Mouse (Mus musculus) lung, embryonic 15.5 days (tissue): Measurements from ENCODE around the gene Sh3bp5. TPM values are rescaled to one million over a fixed set of nuclear protein-coding genes. Genes with fewer than 3 reads are reported as not detected.
A peak's percentile ranks its signal among the peaks of the same experiment; 100 is the strongest.

Experiments used
- ATAC-seq: fragments of 200-750 bp; cut with Nextera tagmentation; 2 replicates; pipeline ENCODE4 v1.8.0; 2017; ENCODE audit warnings: moderate number of reproducible peaks, borderline replicate concordance; ENCODE audit not compliant: low FRiP score, low TSS enrichment; ENCODE audit errors: extremely low read depth
- H3K27ac ChIP-seq: fragments of 300-500 bp; sonication (generic); 2 replicates; pipeline ENCODE4 v1.5.1; 2015; ENCODE audit warnings: moderate library complexity, mild to moderate bottlenecking, inconsistent platforms
- H3K27me3 ChIP-seq: fragments of 300-500 bp; sonication (generic); 2 replicates; pipeline ENCODE4 v1.6.1; 2015; ENCODE audit warnings: inconsistent platforms
- H3K36me3 ChIP-seq: fragments of 300-500 bp; sonication (generic); 2 replicates; pipeline ENCODE4 v1.6.1; 2015; ENCODE audit warnings: inconsistent platforms
- H3K4me1 ChIP-seq: fragments of 300-500 bp; sonication (generic); 2 replicates; pipeline ENCODE4 v1.6.1; 2015; ENCODE audit warnings: inconsistent platforms
- H3K4me2 ChIP-seq: fragments of 300-500 bp; sonication (generic); 2 replicates; pipeline ENCODE4 v1.6.1; 2015; ENCODE audit warnings: inconsistent platforms, mild to moderate bottlenecking, moderate library complexity
- H3K4me3 ChIP-seq: fragments of 300-500 bp; sonication (generic); 2 replicates; pipeline ENCODE4 v1.5.1; 2015; ENCODE audit warnings: mild to moderate bottlenecking, inconsistent platforms
- H3K9ac ChIP-seq: fragments of 300-500 bp; sonication (generic); 2 replicates; pipeline ENCODE4 v1.6.1; 2015; ENCODE audit warnings: inconsistent platforms
- H3K9me3 ChIP-seq: fragments of 300-500 bp; sonication (generic); 2 replicates; pipeline ENCODE4 v1.6.1; 2016; ENCODE audit warnings: inconsistent platforms
- WGBS: fragments of 180-500 bp; shearing (Covaris S2); methylation state at CpG from one replicate; pipeline ENCODE4 v1.1.7; 2015; 5-methylcytosine and 5-hydroxymethylcytosine counted together
- polyA plus RNA-seq: library from polyadenylated mRNA; unstranded; fragments of >200 nt; fragmentation: Nextera tagmentation; extraction: Ambion mirVana; gene quantifications from 2 replicates; pipeline ENCODE4 v1.2.1, GENCODE M21; 2015

Sh3bp5 gene
- polyA plus RNA-seq, 1 experiment from 2014 or later, result 26.4 TPM

DNA sequence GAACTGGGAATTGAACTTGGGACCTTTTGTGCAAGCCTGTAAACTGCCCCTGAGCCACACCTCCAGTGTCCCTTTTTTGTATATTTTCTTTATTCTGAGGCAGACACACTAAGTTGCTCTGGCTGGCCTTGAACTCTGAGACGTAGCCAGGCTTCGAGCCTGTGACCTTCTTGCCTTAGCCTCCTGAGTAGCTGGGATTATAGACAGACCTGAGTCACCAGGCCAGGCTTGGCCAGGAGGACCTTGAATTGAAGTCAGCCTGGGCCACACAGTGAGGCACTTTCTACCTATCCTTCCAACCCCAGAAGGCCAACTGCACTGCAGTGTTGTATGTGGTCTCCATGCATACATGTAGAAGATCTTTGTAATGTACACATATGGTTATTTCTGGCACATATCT lies 39.5 kb downstream of the Sh3bp5 start:
- Histone ChIP-seq H3K4me3 (no peak overlapping the region), H3K27ac (no peak overlapping the region), H3K4me1 (peaks cover 30% of the 10 kb centered on the region), H3K36me3 (no peaks in the 10 kb centered on the region), H3K4me2 (no peak overlapping the region), H3K27me3 (no peaks in the 10 kb centered on the region; the same call in 1 of the 2 replicates), H3K9ac (no peak overlapping the region), H3K9me3 (no peaks in the 10 kb centered on the region)
- WGBS, result 92% methylated on average over 2 of the region's 2 CpGs
- no peak for ATAC-seq

DNA sequence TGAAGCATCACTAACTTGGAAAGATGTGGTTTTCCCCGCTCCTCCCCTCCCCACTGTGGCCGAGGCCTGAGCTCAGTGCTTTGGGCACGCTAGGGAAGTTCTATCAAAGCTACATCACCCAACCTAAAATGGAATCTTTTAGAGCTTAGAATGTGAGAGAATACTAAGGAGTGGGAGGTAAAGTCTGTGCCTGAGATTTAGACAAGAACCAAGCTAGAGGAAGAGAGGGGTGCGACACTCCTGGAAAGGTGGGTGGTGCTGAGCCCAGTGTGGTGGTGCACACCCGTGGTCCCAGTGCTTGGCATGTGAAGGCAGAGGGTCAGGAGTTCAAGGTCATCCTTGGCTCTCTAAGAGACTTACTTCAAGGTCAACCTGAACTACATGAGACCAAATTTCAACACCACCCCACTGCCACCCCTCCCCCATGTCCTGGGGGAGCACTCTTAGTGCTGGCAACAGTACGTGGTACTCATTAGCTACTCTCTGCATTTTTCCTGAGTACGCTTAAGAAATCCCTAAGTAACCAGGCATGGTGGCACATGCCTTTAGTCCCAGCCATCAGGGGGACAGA lies 40.2 kb downstream of the Sh3bp5 start:
- WGBS, result 93% methylated on average over 7 of the region's 7 CpGs
- H3K4me3 ChIP-seq, result no peak overlapping the region
- no peaks in the 10 kb centered on the region; the same call in 1 of the 2 replicates for H3K27me3 ChIP-seq
- H3K36me3 ChIP-seq, result no peaks in the 10 kb centered on the region
- peak overlapping the region; percentile 81; the same call in 1 of the 2 replicates for H3K27ac ChIP-seq
- H3K4me1 ChIP-seq, result peaks cover 30% of the 10 kb centered on the region
- ATAC-seq, result no peak
- no peak overlapping the region for H3K9ac ChIP-seq
- no peak overlapping the region for H3K4me2 ChIP-seq
- no peaks in the 10 kb centered on the region for H3K9me3 ChIP-seq

DNA sequence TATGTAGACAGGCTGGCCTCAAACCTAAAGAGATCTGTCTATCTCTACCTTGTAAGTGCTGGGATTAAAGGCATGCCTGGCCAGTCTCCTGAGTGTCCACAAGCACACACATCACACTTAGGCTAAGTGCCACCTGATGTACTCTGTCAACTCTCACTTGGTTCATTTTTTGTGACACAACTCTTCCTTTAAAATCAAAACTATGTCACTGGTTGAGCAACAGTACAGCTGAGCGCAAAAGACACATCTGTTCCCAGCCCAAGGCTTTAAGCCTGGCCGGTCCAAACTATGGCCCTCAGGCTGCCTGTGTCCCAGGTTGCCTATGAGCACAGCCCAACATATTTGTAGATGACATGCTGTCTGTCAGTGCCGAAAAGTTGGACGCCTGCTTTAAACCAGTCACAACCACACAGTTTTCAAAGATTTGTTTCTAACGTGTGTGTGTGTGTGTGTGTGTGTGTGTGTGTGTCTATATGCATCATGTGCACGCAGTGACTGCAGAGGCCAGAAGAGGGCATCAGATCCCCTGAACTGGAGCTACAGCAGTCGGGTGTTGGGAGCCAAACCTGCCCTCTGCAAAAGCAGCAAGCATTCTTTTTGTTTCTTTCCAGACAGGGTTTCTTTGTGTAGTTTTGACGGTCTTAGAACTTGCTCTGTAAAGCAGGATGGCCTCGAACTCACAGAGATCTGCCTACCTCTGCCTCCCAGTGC lies 40.9 kb downstream of the Sh3bp5 start:
- Histone ChIP-seq H3K9me3 (no peaks in the 10 kb centered on the region), H3K27me3 (no peaks in the 10 kb centered on the region; the same call in 1 of the 2 replicates), H3K4me1 (peaks cover 30% of the 10 kb centered on the region), H3K9ac (no peak overlapping the region), H3K4me2 (no peak overlapping the region), H3K4me3 (no peak overlapping the region), H3K27ac (peak overlapping the region; percentile 81), H3K36me3 (no peaks in the 10 kb centered on the region)
- peak; percentile 68; the same call in 1 of the 2 replicates for ATAC-seq
- 78% methylated on average over 9 of the region's 9 CpGs for WGBS

DNA sequence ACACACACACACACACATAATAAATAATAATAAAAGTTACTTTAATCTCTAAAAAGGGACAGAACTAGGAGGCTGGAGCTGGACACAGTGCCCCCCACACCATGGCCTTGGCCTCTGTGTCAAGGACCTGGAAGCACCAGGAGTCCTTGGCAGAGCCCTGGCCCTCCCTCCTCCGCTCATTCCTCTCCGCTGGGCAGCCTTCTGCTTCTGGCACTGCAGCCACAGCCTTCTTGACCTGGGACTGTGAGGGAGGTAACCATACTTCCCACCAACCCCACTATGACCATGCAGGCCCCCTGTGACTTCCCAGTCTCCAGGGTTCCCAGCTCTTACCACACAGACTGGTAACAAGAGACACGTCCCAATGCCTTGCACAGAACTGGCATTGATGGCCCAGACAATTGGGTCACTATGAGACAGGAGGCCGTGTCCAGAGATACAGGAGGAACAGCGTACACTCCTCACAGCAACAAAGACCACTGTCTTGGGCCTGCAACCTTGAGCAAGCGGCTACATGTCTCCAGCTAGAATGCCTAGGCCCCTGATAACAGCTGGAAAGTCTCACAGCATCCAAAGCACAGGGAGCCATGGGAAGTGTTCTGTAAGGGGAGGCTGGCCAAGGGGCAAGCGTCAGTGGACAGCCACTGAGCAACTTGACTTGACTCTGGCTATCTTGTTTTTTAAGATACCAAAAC lies 41.8 kb downstream of the Sh3bp5 start:
- Histone ChIP-seq H3K4me3 (no peak overlapping the region), H3K36me3 (no peaks in the 10 kb centered on the region), H3K9ac (no peak overlapping the region), H3K27ac (peak overlapping the region; percentile 81), H3K4me2 (no peak overlapping the region), H3K4me1 (peaks cover 30% of the 10 kb centered on the region), H3K27me3 (no peaks in the 10 kb centered on the region), H3K9me3 (no peaks in the 10 kb centered on the region)
- 52% methylated on average over 7 of the region's 7 CpGs for WGBS
- peak; percentile 77 for ATAC-seq

DNA sequence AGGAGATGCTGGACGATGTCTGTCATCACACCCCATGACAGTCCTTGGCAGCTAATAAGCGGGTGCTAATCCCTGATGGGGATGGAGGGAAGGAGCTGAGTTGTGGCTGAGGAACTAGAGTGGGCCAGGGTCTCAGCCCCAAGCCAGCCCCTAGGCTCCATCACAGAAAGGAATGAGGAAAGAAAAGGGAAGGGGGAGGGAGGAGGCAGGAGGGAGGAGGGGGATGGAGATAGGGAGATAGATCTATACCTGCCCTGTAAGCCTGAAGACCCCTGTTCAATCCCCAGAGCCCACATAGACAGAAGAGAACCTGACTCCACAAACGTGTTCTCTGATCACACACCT lies 42.4 kb downstream of the Sh3bp5 start:
- no peak for ATAC-seq
- WGBS, result 62% methylated on average over 3 of the region's 3 CpGs
- H3K27ac ChIP-seq, result peak overlapping the region; percentile 81

DNA sequence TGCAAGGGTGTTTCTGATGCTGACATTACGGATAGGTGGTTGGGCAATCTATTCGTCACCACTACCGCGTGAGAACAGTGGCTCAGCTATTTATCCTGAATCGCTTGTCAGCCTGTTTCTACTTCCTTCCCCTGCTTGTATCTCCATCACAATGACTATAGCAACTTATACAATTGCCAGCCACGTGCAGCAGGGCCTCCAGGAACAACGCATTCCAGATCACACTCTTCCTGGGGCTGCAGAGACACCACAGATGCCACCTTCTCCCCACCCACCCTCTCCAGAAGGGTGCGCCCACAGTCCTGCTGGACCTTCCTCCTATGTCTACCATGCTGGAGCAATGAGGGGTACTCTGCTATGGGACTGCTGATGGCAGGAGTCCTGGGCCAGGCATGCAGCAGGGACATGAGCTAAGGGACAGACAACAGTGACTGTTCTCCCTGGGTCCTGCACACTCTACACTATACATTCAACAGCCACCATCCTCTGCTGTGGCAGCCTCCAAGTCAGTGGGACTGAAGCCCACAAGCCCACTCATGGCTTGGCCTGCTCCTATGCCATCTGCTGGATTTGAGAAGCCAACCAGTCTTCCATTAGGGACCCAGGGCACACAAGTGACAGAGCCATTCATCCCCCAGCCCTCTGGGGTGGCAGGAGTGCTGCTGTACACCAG lies 42.9 kb downstream of the Sh3bp5 start:
- Histone ChIP-seq H3K36me3 (no peaks in the 10 kb centered on the region), H3K27me3 (no peaks in the 10 kb centered on the region), H3K4me3 (no peak overlapping the region), H3K9me3 (no peaks in the 10 kb centered on the region), H3K9ac (no peak overlapping the region), H3K4me2 (no peak overlapping the region), H3K4me1 (peaks cover 40% of the 10 kb centered on the region), H3K27ac (peak overlapping the region; percentile 81)
- ATAC-seq, result no peak
- WGBS, result 59% methylated on average over 8 of the region's 8 CpGs

More for the DNA sequence above, 42.4 kb downstream of the Sh3bp5 start:
- Histone ChIP-seq H3K36me3 (no peaks in the 10 kb centered on the region), H3K9me3 (no peaks in the 10 kb centered on the region), H3K4me1 (peaks cover 35% of the 10 kb centered on the region), H3K9ac (no peak overlapping the region), H3K27me3 (no peaks in the 10 kb centered on the region), H3K4me3 (no peak overlapping the region), H3K4me2 (no peak overlapping the region)

DNA sequence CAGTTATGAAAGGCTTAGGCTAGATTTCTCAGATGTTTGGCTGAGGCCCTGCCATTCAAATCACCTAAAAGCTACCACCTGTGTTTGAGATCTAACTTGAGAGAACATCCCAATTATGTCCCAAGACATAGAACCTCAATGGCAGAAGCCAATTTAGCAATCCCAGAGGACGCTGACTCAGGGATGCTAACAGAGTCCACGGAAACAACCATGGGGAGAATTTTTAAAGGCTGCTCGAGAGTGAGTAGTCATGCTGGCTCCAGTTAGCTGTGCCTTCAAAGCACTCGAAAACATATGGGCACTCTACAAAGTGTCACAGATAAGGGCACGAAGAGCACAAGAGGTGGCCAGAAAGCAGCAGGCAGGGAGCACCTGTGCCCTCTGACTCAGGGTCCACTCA lies 43.6 kb downstream of the Sh3bp5 start:
- no peak overlapping the region for H3K4me3 ChIP-seq
- no peak overlapping the region for H3K27ac ChIP-seq
- no peaks in the 10 kb centered on the region for H3K9me3 ChIP-seq
- H3K27me3 ChIP-seq, result no peaks in the 10 kb centered on the region
- WGBS, result 53% methylated on average over 5 of the region's 5 CpGs
- H3K4me2 ChIP-seq, result no peak overlapping the region
- no peak overlapping the region for H3K9ac ChIP-seq
- H3K36me3 ChIP-seq, result no peaks in the 10 kb centered on the region
- peaks cover 41% of the 10 kb centered on the region for H3K4me1 ChIP-seq
- ATAC-seq, result no peak

DNA sequence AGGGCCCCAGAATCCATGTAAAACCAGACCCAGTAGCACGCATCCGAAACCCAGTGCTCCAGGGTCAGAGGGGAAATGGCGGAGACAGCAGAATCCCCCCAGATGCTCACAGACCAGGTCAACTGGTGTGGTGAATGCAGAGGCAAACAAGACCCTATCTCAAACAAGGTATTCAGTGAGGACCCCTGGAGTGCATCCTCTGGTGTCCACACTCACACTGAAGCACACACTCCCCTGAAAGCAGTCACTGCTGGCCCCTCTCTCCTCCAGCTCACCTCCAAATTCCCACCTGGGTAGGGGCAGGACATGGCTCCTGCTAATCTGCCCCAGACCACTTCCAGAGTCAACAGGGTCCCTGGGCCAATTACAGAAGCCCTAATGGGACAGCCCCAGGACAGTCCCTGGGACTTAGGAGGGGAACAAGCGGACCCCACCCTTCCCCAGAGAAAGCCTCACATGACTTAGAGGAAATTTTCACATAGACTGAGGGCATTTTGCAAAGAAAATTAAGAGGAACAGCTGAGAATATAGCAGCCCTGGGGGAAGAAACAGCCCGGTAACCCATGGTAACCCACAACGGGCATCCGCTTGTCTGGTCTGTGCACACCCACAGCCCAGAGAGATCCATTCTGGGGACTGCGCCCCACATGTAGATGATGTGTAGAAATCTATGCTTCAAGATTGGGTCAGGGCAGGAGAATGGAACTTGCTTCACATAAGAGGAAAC lies 46.3 kb downstream of the Sh3bp5 start:
- Histone ChIP-seq H3K4me1 (peaks cover 63% of the 10 kb centered on the region), H3K27ac (no peak overlapping the region), H3K4me2 (no peak overlapping the region), H3K4me3 (no peak overlapping the region), H3K9ac (no peak overlapping the region), H3K9me3 (no peaks in the 10 kb centered on the region), H3K27me3 (no peaks in the 10 kb centered on the region), H3K36me3 (no peaks in the 10 kb centered on the region)
- WGBS, result 92% methylated on average over 8 of the region's 8 CpGs
- no peak for ATAC-seq

DNA sequence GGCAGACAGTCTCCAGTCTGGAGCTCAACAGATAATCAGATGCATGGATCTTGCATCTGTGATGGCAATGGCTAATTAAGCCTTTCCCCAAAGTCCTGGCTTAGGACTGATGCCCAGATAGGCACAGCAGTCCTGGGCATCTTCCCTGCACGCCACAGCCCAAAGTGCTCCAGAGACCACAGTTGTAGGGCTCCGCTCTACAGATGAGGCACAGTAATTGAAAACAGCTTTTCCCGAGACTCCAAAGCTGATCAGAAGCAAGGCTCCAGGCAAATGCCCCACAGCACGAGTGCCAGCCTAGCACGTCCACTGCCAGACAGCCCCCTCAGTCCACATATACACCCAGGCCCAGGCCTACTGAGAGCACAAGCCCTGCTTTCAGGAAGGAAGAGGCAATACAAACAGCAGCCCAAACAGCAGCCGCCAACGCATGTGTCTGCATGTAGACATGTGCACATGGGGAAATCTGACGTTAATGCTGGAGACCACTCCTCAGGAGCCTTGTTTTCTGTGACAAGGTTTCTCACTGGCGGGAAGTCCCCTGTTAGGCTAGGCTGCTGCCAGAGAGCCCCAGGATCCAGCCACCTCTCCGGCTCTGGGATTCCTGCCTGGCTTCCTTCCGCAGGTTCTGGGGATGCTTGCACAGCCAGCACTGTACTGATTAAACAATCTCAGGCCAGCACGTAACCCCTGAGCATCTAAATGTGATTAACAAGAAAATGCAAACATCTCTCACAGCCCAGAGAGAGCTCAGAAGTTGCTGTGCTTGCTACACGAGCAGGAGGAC lies 47.6 kb downstream of the Sh3bp5 start:
- Histone ChIP-seq H3K36me3 (no peaks in the 10 kb centered on the region), H3K9me3 (no peaks in the 10 kb centered on the region), H3K4me3 (no peak overlapping the region), H3K27me3 (no peaks in the 10 kb centered on the region), H3K27ac (peak overlapping the region; percentile 34), H3K4me1 (peaks cover 54% of the 10 kb centered on the region), H3K9ac (no peak overlapping the region), H3K4me2 (no peak overlapping the region)
- 60% methylated on average over 13 of the region's 13 CpGs for WGBS
- no peak for ATAC-seq

DNA sequence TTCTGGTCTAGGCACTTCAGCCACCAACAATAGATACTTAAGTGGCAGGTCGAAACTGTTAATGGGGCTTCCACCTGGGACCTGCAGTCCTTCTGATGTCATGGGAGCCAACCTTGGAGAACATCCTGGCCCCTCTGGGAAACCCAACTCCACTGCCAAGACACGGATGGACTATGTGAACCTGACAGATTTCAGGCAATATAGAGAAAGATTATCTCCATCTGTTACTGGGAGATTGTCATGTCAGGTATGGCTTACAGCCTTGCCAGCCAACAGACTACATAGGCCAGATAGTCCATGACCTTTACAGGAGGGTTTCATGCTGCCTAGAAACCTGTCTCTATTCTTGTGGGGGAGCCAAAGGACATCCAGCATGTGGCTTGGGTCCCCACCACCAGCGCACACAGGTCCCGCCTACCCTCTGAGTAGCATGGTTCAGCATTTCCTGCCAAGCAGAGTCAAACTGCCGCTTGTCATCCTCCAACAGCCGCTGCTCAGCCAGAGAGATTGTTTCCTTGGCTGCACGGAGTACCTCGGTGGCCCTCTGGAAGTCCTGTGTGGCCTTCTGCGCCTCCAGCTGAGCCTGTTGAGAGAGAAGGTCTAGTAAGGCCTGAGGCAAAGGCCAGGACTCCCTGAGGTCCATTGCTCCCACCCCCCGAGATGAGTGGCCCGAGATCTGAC lies 48.4 kb downstream of the Sh3bp5 start:
- Histone ChIP-seq H3K27me3 (no peaks in the 10 kb centered on the region), H3K4me3 (no peak overlapping the region), H3K9ac (no peak overlapping the region), H3K27ac (peak overlapping the region; percentile 34; the same call in 1 of the 2 replicates), H3K36me3 (no peaks in the 10 kb centered on the region), H3K4me2 (no peak overlapping the region), H3K9me3 (no peaks in the 10 kb centered on the region), H3K4me1 (peaks cover 45% of the 10 kb centered on the region)
- WGBS, result 60% methylated on average over 11 of the region's 11 CpGs
- ATAC-seq, result no peak
